Mouse (Mus musculus): ENCODE results near the gene Foxb1. TPM values are rescaled to one million over a fixed set of nuclear protein-coding genes. Genes with fewer than 3 reads are reported as not detected.

Gene Foxb1
- polyA plus RNA-seq, 2 experiments from 2014 or later, result not detected

- no peak for ATAC-seq
Observed at GRCm38 (mm10) chr9:69756456-69756855, 4.3 kb downstream of the Foxb1 start.

GRCm38 (mm10) chr9:69756041-69756440, 4.7 kb downstream of the Foxb1 start:
- no peak for ATAC-seq

- ATAC-seq, result no peak
Observed at GRCm38 (mm10) chr9:69755157-69755556, 5.6 kb downstream of the Foxb1 start.

- ATAC-seq, result no peak
Observed at GRCm38 (mm10) chr9:69754712-69755111, 6.0 kb downstream of the Foxb1 start.

- ATAC-seq, result no peak
Observed at GRCm38 (mm10) chr9:69754291-69754690, 6.4 kb downstream of the Foxb1 start.

GRCm38 (mm10) chr9:69747971-69748370, 12.8 kb downstream of the Foxb1 start:
- ATAC-seq, result no peak

GRCm38 (mm10) chr9:69728736-69729135, 32.0 kb downstream of the Foxb1 start:
- no peak for ATAC-seq

GRCm38 (mm10) chr9:69718431-69718830, 42.3 kb downstream of the Foxb1 start:
- ATAC-seq, result no peak

- no peak for ATAC-seq
Observed at GRCm38 (mm10) chr9:69716364-69716763, 44.4 kb downstream of the Foxb1 start.

- ATAC-seq, result no peak
Observed at GRCm38 (mm10) chr9:69715445-69715844, 45.3 kb downstream of the Foxb1 start.

- no peak for ATAC-seq
Observed at GRCm38 (mm10) chr9:69714346-69714745, 46.4 kb downstream of the Foxb1 start.

GRCm38 (mm10) chr9:69713577-69714327, 47.0 kb downstream of the Foxb1 start:
- no peak for ATAC-seq

- no peak for ATAC-seq
Observed at GRCm38 (mm10) chr9:69712714-69713525, 47.8 kb downstream of the Foxb1 start.

Other genes with a start within 250 kb of the Foxb1 start
- gene Bnip2, start 228.5 kb upstream of the Foxb1 start, polyA plus RNA-seq (2017; shearing (Covaris generic)), result 10 to 100 TPM; 45.6 to 46.8 TPM